Mouse (Mus musculus) thymus, adult 2 months (tissue): ENCODE measurements around the gene Nipsnap3b. TPM values are rescaled to one million over a fixed set of nuclear protein-coding genes. Genes with fewer than 3 reads are reported as not detected.

Experiments used
- DNase-seq: peaks from one replicate; pipeline ENCODE4 v3.0.0; 2021
- H3K27ac ChIP-seq: fragments of 200-500 bp; 2 replicates; pipeline ENCODE4 v1.5.1; 2012; ENCODE audit warnings: low read length, control low read depth; ENCODE audit not compliant: control insufficient read depth, insufficient read depth
- H3K27me3 ChIP-seq: fragments of 200-500 bp; 2 replicates; pipeline ENCODE4 v1.6.1; 2012; ENCODE audit warnings: mild to moderate bottlenecking, low read length, moderate library complexity, mixed read lengths; ENCODE audit not compliant: control insufficient read depth, insufficient read depth
- H3K36me3 ChIP-seq: fragments of 200-500 bp; 2 replicates; pipeline ENCODE4 v1.6.1; 2012; ENCODE audit warnings: mild to moderate bottlenecking, low read length, moderate library complexity; ENCODE audit not compliant: control insufficient read depth, insufficient read depth
- H3K4me1 ChIP-seq: fragments of 200-500 bp; replicated peaks from 2 replicates; pipeline ENCODE4 v1.6.1; 2012; ENCODE audit warnings: low read length; ENCODE audit not compliant: control insufficient read depth, insufficient read depth
- H3K4me3 ChIP-seq: fragments of 200-500 bp; 2 replicates; pipeline ENCODE4 v1.5.1; 2012; ENCODE audit warnings: mild to moderate bottlenecking, low read length, control low read depth, moderate library complexity; ENCODE audit not compliant: control insufficient read depth, insufficient read depth
- CTCF ChIP-seq: fragments of 200-500 bp; IDR thresholded peaks from 2 replicates; pipeline ENCODE4 v1.5.1; 2012; ENCODE audit warnings: mild to moderate bottlenecking, control low read depth, low read length, moderate library complexity, borderline replicate concordance; ENCODE audit not compliant: control insufficient read depth, poor library complexity, insufficient read depth; ENCODE audit errors: extremely low read depth
- POLR2A ChIP-seq: fragments of 200-500 bp; IDR thresholded peaks from 2 replicates; pipeline ENCODE4 v1.6.1; 2012; ENCODE audit warnings: mild to moderate bottlenecking, low read length, control low read depth, moderate library complexity; ENCODE audit not compliant: control insufficient read depth, poor library complexity, insufficient read depth; ENCODE audit errors: extremely low read depth
- WGBS: fragments of 180-500 bp; shearing (Covaris S2); methylation state at CpG from one replicate; pipeline ENCODE4 v1.1.7; 2018; 5-methylcytosine and 5-hydroxymethylcytosine counted together
- polyA plus RNA-seq: library from polyadenylated mRNA; depleted of rRNA; stranded (reverse); fragments of >200 nt; gene quantifications from 2 replicates; pipeline ENCODE4 v1.2.3, GENCODE M21; 2012; rRNA removed

Nipsnap3b gene
- 22.7 and 23.2 TPM in 2 replicates for polyA plus RNA-seq

DNA sequence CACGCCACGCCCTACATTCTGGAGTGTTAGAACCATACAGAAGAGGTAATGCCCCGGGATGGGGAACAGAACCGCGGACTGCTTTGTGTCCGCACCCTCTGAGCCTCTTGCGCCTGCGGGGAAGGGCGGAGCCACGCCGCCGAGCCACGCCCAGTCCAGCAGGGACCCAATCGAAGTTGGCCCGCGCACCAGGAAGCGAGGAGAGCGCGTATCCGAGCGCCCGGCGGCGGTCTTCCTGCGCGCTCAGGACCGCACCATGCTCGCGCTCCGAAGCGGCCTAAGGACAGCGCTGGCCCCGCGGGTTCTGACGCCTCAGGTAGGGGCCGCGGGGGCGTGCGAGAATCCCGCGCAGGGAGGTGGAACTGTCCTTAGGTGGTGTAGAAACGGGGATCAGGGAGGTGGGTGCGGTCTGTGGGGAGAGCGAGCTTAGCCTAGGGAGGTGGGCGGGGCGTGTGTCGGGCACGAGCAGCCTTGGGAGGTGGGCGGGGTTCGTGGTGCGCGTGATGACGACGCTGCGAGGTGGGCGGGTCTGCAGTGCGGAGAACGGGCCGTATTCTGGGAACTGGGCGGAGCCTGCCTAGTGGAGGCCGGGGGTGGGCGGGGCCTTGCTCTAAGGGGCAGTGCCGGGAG lies at the start of gene Nipsnap3b:
TSS of gene Nipsnap3b (plus strand) at position 149 of the 630 bp plus-strand sequence.
- Histone ChIP-seq H3K4me1 (peaks cover 7% of the 10 kb centered on the region), H3K27me3 (no peaks in the 10 kb centered on the region), H3K4me3 (peak within 1 kb of the TSS; percentile 61), H3K27ac (no peak within 1 kb of the TSS), H3K36me3 (peaks cover 1% of the 10 kb centered on the region; the same call in 1 of the 2 replicates)
- DNase-seq: peak; percentile 94
- WGBS: under 1% methylated on average over 63 of the region's 63 CpGs
- 0 out of 2 replicates have a peak, but pooled peaks have one; percentile 42 for TF ChIP-seq CTCF
- TF ChIP-seq POLR2A: peak; percentile 68; the same call in 1 of the 2 replicates

DNA sequence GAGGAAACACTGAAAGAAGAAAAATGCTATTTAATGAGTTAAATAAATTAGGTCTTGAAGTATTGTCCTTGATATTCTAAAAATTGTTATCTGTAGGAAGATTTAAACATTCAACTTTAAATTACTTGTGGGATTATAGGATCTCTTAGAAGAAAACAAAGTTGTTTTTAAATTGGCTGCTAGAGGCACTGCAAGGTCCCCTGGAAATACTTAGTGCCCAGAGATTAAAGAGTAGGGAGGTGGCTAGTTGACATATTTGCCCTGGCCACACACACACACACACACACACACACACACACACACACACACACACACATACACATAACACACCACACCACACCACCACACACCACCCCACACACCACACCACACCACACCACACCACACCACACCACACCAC lies 47.4 kb upstream of the Nipsnap3b start, which contains the start of gene Olfr270:
TSS of gene Olfr270 (plus strand) at position 301 of the 400 bp plus-strand sequence.
- Histone ChIP-seq H3K27me3 (no peaks in the 10 kb centered on the region), H3K36me3 (no peaks in the 10 kb centered on the region), H3K27ac (no peak within 1 kb of the TSS), H3K4me3 (no peak within 1 kb of the TSS), H3K4me1 (no peaks in the 10 kb centered on the region)
- DNase-seq: no peak
- TF ChIP-seq POLR2A: no peak
- no peak for TF ChIP-seq CTCF

DNA sequence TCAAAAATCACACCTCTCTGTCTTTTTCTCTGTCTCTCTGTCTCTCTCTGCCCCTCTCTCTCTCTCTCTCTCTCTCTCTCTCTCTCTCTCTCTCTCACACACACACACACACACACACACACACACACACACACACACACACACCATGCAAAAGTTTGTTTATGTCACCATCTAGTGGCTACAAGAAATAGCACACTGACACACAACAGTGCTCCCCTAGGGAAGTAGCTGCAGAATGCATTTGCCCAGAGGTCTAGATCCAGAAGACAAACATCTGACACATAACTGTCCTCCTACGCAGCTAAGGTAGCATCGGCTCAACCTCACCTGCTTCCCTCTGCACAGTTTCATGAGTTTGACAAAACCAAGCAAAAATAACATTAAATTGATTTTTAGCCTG lies 26.5 kb upstream of the Nipsnap3b start:
- 78% methylated on average over 2 of the region's 2 CpGs for WGBS
- no peaks in the 10 kb centered on the region for H3K27me3 ChIP-seq
- H3K4me3 ChIP-seq: no peak overlapping the region
- no peak for DNase-seq
- no peak for TF ChIP-seq POLR2A
- no peak for TF ChIP-seq CTCF
- H3K4me1 ChIP-seq: no peaks in the 10 kb centered on the region
- H3K36me3 ChIP-seq: no peaks in the 10 kb centered on the region
- no peak overlapping the region for H3K27ac ChIP-seq

DNA sequence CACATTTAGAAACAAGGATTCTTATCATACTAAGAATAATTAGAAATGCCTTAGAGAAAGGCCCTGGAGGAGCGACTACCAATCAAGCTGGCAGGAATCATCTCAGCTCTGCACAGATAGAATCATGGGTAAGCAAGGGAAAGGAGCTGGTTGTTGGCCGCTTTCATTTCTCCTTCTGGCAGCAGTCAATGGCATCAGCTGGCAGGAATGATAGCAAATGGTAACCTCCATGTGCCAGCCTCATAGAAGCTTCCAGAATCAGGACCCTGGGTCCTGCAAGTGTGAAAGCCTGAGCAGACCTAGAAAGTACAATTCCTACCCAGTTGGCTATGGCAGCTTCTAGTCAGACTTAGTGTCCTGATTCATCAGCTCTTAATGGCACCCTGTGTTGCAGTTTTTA lies 25.4 kb upstream of the Nipsnap3b start:
- Histone ChIP-seq H3K27ac (no peak overlapping the region), H3K27me3 (no peaks in the 10 kb centered on the region), H3K4me3 (no peak overlapping the region), H3K36me3 (no peaks in the 10 kb centered on the region), H3K4me1 (no peaks in the 10 kb centered on the region)
- DNase-seq: no peak
- 96% methylated on average over 2 of the region's 2 CpGs for WGBS
- no peak for TF ChIP-seq POLR2A
- TF ChIP-seq CTCF: no peak

DNA sequence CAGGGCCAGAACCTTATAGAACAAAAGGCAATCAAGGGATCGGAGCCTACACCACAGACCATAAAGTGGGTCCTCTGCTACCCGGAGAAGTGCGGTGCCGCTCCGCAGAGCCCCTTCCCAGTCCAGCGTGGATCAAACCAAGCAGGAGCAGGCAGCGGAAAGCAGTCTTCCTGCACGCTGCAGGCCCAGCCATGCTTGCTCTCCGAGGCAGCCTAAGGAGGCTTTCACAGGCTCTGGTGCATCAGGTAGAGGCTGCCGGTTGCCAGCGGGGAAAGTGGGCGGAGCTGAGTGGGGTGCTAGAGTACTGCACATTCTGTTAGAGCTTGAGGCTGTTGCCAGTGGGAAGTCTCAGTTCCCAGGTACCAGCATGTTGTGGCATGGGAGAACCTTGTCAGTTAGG lies 22.4 kb upstream of the Nipsnap3b start, which contains the start of gene Nipsnap3a:
TSS of gene Nipsnap3a (plus strand) at position 25 of the 400 bp plus-strand sequence.
- Histone ChIP-seq H3K27me3 (no peaks in the 10 kb centered on the region), H3K4me1 (no peaks in the 10 kb centered on the region), H3K27ac (no peak within 1 kb of the TSS), H3K36me3 (no peaks in the 10 kb centered on the region), H3K4me3 (no peak within 1 kb of the TSS)
- 68% methylated on average over 12 of the region's 12 CpGs for WGBS
- peak; percentile 3 for DNase-seq
- TF ChIP-seq CTCF (no peak), POLR2A (no peak)

DNA sequence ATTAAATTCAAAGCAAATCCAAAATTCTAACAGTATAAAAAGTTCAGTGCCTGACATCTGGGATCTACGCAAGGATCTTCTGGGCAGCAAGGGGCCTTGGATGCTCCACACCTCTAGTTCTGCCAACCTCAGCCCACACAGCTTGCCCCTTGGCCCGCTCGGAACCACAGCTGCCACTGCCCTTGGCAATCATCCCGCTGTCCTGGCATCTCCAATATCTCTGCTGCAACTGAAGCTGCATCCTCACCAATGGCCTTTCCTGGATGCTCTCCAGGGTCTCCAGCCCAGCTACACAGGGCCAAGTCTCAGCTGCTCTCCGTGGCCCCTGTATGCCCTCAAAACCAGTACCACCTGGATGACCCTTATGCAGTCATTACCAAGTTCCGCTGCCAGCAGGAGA lies 12.2 kb upstream of the Nipsnap3b start:
- Histone ChIP-seq H3K4me3 (no peak overlapping the region), H3K27me3 (no peaks in the 10 kb centered on the region), H3K27ac (no peak overlapping the region), H3K36me3 (no peaks in the 10 kb centered on the region), H3K4me1 (no peaks in the 10 kb centered on the region; the same call in 1 of the 2 replicates)
- DNase-seq: no peak
- no peak for TF ChIP-seq POLR2A
- TF ChIP-seq CTCF: no peak
- WGBS: 90% methylated on average over 6 of the region's 6 CpGs

DNA sequence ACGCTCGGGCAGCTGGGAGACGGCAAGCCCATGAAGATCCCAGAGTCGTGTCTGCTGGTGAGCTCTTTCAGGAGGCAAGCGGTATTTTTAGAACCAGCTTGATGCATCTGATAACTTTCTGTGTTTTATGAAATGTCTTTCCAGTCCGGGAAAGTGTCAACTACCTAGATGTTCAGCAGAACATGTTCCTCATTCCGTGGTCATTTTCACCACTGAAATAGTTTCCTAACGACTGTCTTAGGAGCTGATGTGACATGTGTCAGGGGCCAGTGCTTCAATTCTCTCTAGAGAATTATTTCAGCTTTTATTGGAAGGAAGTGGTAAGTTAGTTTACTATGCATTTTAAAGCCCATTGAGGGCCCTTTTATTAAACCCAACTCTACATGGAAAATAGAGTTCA lies 11.5 kb upstream of the Nipsnap3b start:
- no peaks in the 10 kb centered on the region for H3K36me3 ChIP-seq
- WGBS: 28% methylated on average over 8 of the region's 8 CpGs
- H3K4me1 ChIP-seq: no peaks in the 10 kb centered on the region; the same call in 1 of the 2 replicates
- H3K4me3 ChIP-seq: no peak overlapping the region
- DNase-seq: no peak
- no peak overlapping the region for H3K27ac ChIP-seq
- H3K27me3 ChIP-seq: no peaks in the 10 kb centered on the region
- TF ChIP-seq CTCF: no peak
- no peak for TF ChIP-seq POLR2A

DNA sequence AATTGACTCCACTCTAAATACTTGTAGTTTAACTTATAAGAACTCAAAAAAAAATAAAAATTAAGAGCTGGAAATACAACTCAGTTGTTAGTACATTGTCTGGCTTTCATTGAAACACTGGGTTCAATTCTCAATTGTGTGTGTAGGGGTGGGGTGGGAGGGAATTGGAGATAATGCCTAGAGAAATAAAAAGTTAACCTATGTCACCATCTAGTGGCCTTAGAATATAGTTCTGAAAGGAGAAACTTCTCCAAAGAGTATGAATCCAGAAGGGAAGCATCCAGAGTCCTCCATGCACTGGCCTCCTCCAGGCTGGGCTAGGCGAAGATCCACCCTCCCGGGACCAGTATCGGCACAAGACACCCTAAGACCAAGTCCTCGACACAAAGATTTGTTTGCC lies 2.5 kb upstream of the Nipsnap3b start:
- Histone ChIP-seq H3K4me3 (no peak overlapping the region), H3K36me3 (no peaks in the 10 kb centered on the region), H3K4me1 (peaks cover 7% of the 10 kb centered on the region), H3K27ac (no peak overlapping the region), H3K27me3 (no peaks in the 10 kb centered on the region)
- DNase-seq: no peak
- TF ChIP-seq POLR2A: no peak
- no peak for TF ChIP-seq CTCF
- 89% methylated on average over 4 of the region's 4 CpGs for WGBS
